Mouse (Mus musculus): ENCODE results near the gene Ngb. TPM values are rescaled to one million over a fixed set of nuclear protein-coding genes. Genes with fewer than 3 reads are reported as not detected.

Ngb gene
- polyA plus RNA-seq, 1 experiment from 2014 or later: 2.0 TPM

GRCm38 (mm10) chr12:87088331-87088730 lies 14.0 kb downstream of the Ngb start:
- Histone ChIP-seq H3K4me2 (replicated peaks; ENCODE audit: low read depth) (no peak overlapping the region), H3K27me3 (replicated peaks; ENCODE audit: control insufficient read depth, insufficient read depth, low read length) (no peaks in the 10 kb centered on the region), H3K9ac (ENCODE audit: low read depth, low read length) (no peak overlapping the region), H3K36me3 (ENCODE audit: control insufficient read depth, insufficient read depth) (no peaks in the 10 kb centered on the region), H3K4me3 (ENCODE audit: low read depth, low read length) (no peak overlapping the region), H3K9me3 (ENCODE audit: control insufficient read depth) (no peaks in the 10 kb centered on the region), H3K27ac (ENCODE audit: low read depth, low read length) (peak overlapping the region; percentile 73; the same call in 1 of the 2 replicates), H3K4me1 (replicated peaks; ENCODE audit: control insufficient read depth, insufficient read depth, low read length) (0 out of 2 replicates have a peak, but pooled peaks cover 13% of the 10 kb centered on the region)
- peak; percentile 67 for TF ChIP-seq CTCF (IDR thresholded peaks at IDR 0.05; ENCODE audit: low read depth)
- 38% methylated on average over 4 of the region's 4 CpGs for WGBS
- no peak for ATAC-seq

GRCm38 (mm10) chr12:87087236-87087635 lies 15.1 kb downstream of the Ngb start:
- no peak overlapping the region for H3K4me3 ChIP-seq (ENCODE audit: low read depth, low read length)
- H3K9ac ChIP-seq (ENCODE audit: low read depth, low read length): no peak overlapping the region
- no peaks in the 10 kb centered on the region for H3K9me3 ChIP-seq (ENCODE audit: control insufficient read depth)
- H3K4me2 ChIP-seq (replicated peaks; ENCODE audit: low read depth): no peak overlapping the region
- no peaks in the 10 kb centered on the region for H3K27me3 ChIP-seq (replicated peaks; ENCODE audit: control insufficient read depth, insufficient read depth, low read length)
- no peak for TF ChIP-seq CTCF (IDR thresholded peaks at IDR 0.05; ENCODE audit: low read depth)
- H3K4me1 ChIP-seq (replicated peaks; ENCODE audit: control insufficient read depth, insufficient read depth, low read length): 0 out of 2 replicates have a peak, but pooled peaks cover 13% of the 10 kb centered on the region
- H3K36me3 ChIP-seq (ENCODE audit: control insufficient read depth, insufficient read depth): no peaks in the 10 kb centered on the region
- ATAC-seq: no peak
- WGBS: 56% methylated on average over 7 of the region's 7 CpGs
- H3K27ac ChIP-seq (ENCODE audit: low read depth, low read length): no peak overlapping the region

- H3K4me2 ChIP-seq (replicated peaks; ENCODE audit: low read depth): no peak overlapping the region
- 83% methylated on average over 8 of the region's 8 CpGs for WGBS
- no peaks in the 10 kb centered on the region for H3K4me1 ChIP-seq (replicated peaks; ENCODE audit: control insufficient read depth, insufficient read depth, low read length)
- H3K9ac ChIP-seq (ENCODE audit: low read depth, low read length): no peak overlapping the region
- H3K4me3 ChIP-seq (ENCODE audit: low read depth, low read length): no peak overlapping the region
- no peaks in the 10 kb centered on the region for H3K9me3 ChIP-seq (ENCODE audit: control insufficient read depth)
- no peaks in the 10 kb centered on the region for H3K36me3 ChIP-seq (ENCODE audit: control insufficient read depth, insufficient read depth)
- ATAC-seq: no peak
- H3K27ac ChIP-seq (ENCODE audit: low read depth, low read length): no peak overlapping the region
- TF ChIP-seq CTCF (IDR thresholded peaks at IDR 0.05; ENCODE audit: low read depth): no peak
- no peaks in the 10 kb centered on the region for H3K27me3 ChIP-seq (replicated peaks; ENCODE audit: control insufficient read depth, insufficient read depth, low read length)
These were observed 19.5 kb downstream of the Ngb start for GRCm38 (mm10) chr12:87082797-87083196.

GRCm38 (mm10) chr12:87076610-87077009 lies 25.7 kb downstream of the Ngb start:
- TF ChIP-seq CTCF (IDR thresholded peaks at IDR 0.05; ENCODE audit: low read depth): no peak
- WGBS: 89% methylated on average over 2 of the region's 2 CpGs
- no peak for ATAC-seq
- Histone ChIP-seq H3K36me3 (ENCODE audit: control insufficient read depth, insufficient read depth) (no peaks in the 10 kb centered on the region), H3K9ac (ENCODE audit: low read depth, low read length) (no peak overlapping the region), H3K27ac (ENCODE audit: low read depth, low read length) (no peak overlapping the region), H3K4me2 (replicated peaks; ENCODE audit: low read depth) (no peak overlapping the region), H3K4me3 (ENCODE audit: low read depth, low read length) (no peak overlapping the region), H3K27me3 (replicated peaks; ENCODE audit: control insufficient read depth, insufficient read depth, low read length) (no peaks in the 10 kb centered on the region), H3K9me3 (ENCODE audit: control insufficient read depth) (no peaks in the 10 kb centered on the region), H3K4me1 (replicated peaks; ENCODE audit: control insufficient read depth, insufficient read depth, low read length) (no peaks in the 10 kb centered on the region)

- Histone ChIP-seq H3K4me2 (replicated peaks; ENCODE audit: low read depth) (no peak overlapping the region), H3K36me3 (ENCODE audit: control insufficient read depth, insufficient read depth) (no peaks in the 10 kb centered on the region), H3K27me3 (replicated peaks; ENCODE audit: control insufficient read depth, insufficient read depth, low read length) (no peaks in the 10 kb centered on the region), H3K9me3 (ENCODE audit: control insufficient read depth) (no peaks in the 10 kb centered on the region), H3K27ac (ENCODE audit: low read depth, low read length) (no peak overlapping the region), H3K9ac (ENCODE audit: low read depth, low read length) (no peak overlapping the region), H3K4me1 (replicated peaks; ENCODE audit: control insufficient read depth, insufficient read depth, low read length) (no peaks in the 10 kb centered on the region), H3K4me3 (ENCODE audit: low read depth, low read length) (no peak overlapping the region)
- WGBS: 65% methylated on average over 5 of the region's 5 CpGs
- TF ChIP-seq CTCF (IDR thresholded peaks at IDR 0.05; ENCODE audit: low read depth): no peak
- no peak for ATAC-seq
These were observed 31.8 kb downstream of the Ngb start for GRCm38 (mm10) chr12:87070520-87070919.

- H3K4me1 ChIP-seq (replicated peaks; ENCODE audit: control insufficient read depth, insufficient read depth, low read length): no peaks in the 10 kb centered on the region
- TF ChIP-seq CTCF (IDR thresholded peaks at IDR 0.05; ENCODE audit: low read depth): no peak
- WGBS: 82% methylated on average over 5 of the region's 5 CpGs
These were observed 35.9 kb downstream of the Ngb start for GRCm38 (mm10) chr12:87066429-87066828.

GRCm38 (mm10) chr12:87065446-87065845 lies 36.9 kb downstream of the Ngb start:
- H3K27me3 ChIP-seq (replicated peaks; ENCODE audit: control insufficient read depth, insufficient read depth, low read length): no peaks in the 10 kb centered on the region
- no peaks in the 10 kb centered on the region for H3K9me3 ChIP-seq (ENCODE audit: control insufficient read depth)
- no peak overlapping the region for H3K9ac ChIP-seq (ENCODE audit: low read depth, low read length)
- TF ChIP-seq CTCF (IDR thresholded peaks at IDR 0.05; ENCODE audit: low read depth): no peak
- H3K27ac ChIP-seq (ENCODE audit: low read depth, low read length): no peak overlapping the region
- no peak overlapping the region for H3K4me2 ChIP-seq (replicated peaks; ENCODE audit: low read depth)
- no peaks in the 10 kb centered on the region for H3K4me1 ChIP-seq (replicated peaks; ENCODE audit: control insufficient read depth, insufficient read depth, low read length)
- H3K36me3 ChIP-seq (ENCODE audit: control insufficient read depth, insufficient read depth): no peaks in the 10 kb centered on the region
- ATAC-seq: no peak
- no peak overlapping the region for H3K4me3 ChIP-seq (ENCODE audit: low read depth, low read length)
- 82% methylated on average over 11 of the region's 11 CpGs for WGBS

More at GRCm38 (mm10) chr12:87066429-87066828, 35.9 kb downstream of the Ngb start:
- H3K27me3 ChIP-seq (replicated peaks; ENCODE audit: control insufficient read depth, insufficient read depth, low read length): no peaks in the 10 kb centered on the region
- no peak overlapping the region for H3K9ac ChIP-seq (ENCODE audit: low read depth, low read length)
- no peaks in the 10 kb centered on the region for H3K9me3 ChIP-seq (ENCODE audit: control insufficient read depth)
- H3K4me2 ChIP-seq (replicated peaks; ENCODE audit: low read depth): no peak overlapping the region
- H3K27ac ChIP-seq (ENCODE audit: low read depth, low read length): no peak overlapping the region
- H3K4me3 ChIP-seq (ENCODE audit: low read depth, low read length): no peak overlapping the region
- no peaks in the 10 kb centered on the region for H3K36me3 ChIP-seq (ENCODE audit: control insufficient read depth, insufficient read depth)
- no peak for ATAC-seq

Data from intestine, postnatal 0 days (tissue).